Mouse (Mus musculus): ENCODE measurements at regions not wholly inside any gene's neighbourhood (a gene's known extent, or its start where the extent isn't known, plus 50 kb on each side); places are given as distances from the start of the nearest gene placed in this dataset.

GRCm38 (mm10) chr12:114609171-114609570 lies 1065.5 kb downstream of the Adam6a start:
- TF ChIP-seq POLR2A (IDR thresholded peaks at IDR 0.05; ENCODE audit: control insufficient read depth in 1 of 2, insufficient read depth in 1 of 2, low read depth in 1 of 2, low read length in 2 of 2, poor library complexity in 1 of 2) = no peak
- no peak for TF ChIP-seq ZC3H11A (IDR thresholded peaks at IDR 0.05; ENCODE audit: low read depth, low read length)
- no peak for TF ChIP-seq MXI1 (IDR thresholded peaks at IDR 0.05; ENCODE audit: low read depth, low read length)
- TF ChIP-seq NRF1 (IDR thresholded peaks at IDR 0.05; ENCODE audit: insufficient read depth, low read depth, low read length, poor library complexity, severe bottlenecking) = no peak
- no peak for TF ChIP-seq USF2 (IDR thresholded peaks at IDR 0.05; ENCODE audit: borderline replicate concordance in 1 of 2, insufficient read depth in 1 of 2, low read depth in 1 of 2, low read length in 2 of 2)
- TF ChIP-seq EP300 (IDR thresholded peaks at IDR 0.05; ENCODE audit: low read depth in 1 of 2, low read length in 2 of 2) = no peak
- no peak for TF ChIP-seq E2F4 (IDR thresholded peaks at IDR 0.05; ENCODE audit: borderline replicate concordance, low read depth, low read length)
- no peak for TF ChIP-seq CTCF (IDR thresholded peaks at IDR 0.05 in 2 of 3, conservative IDR thresholded peaks at IDR 0.05 in 1 of 3; ENCODE audit: control insufficient read depth in 1 of 3, insufficient read depth in 1 of 3, low read depth in 2 of 3, low read length in 3 of 3, poor library complexity in 1 of 3, severe bottlenecking in 1 of 3)
- no peak for TF ChIP-seq MAX (IDR thresholded peaks at IDR 0.05; ENCODE audit: low read length)
